Mouse (Mus musculus) CH12F3 (cell line): ENCODE measurements around the gene Amotl1.

Experiments
- in situ Hi-C: fragments of 300-500 bp; cut with MboI; formaldehyde crosslinking; loops from 2 replicates; pipeline ENCODE4 v1.14.3; 2020; ENCODE audit warnings: low sequenced_read_pairs

Gene Amotl1

DNA sequence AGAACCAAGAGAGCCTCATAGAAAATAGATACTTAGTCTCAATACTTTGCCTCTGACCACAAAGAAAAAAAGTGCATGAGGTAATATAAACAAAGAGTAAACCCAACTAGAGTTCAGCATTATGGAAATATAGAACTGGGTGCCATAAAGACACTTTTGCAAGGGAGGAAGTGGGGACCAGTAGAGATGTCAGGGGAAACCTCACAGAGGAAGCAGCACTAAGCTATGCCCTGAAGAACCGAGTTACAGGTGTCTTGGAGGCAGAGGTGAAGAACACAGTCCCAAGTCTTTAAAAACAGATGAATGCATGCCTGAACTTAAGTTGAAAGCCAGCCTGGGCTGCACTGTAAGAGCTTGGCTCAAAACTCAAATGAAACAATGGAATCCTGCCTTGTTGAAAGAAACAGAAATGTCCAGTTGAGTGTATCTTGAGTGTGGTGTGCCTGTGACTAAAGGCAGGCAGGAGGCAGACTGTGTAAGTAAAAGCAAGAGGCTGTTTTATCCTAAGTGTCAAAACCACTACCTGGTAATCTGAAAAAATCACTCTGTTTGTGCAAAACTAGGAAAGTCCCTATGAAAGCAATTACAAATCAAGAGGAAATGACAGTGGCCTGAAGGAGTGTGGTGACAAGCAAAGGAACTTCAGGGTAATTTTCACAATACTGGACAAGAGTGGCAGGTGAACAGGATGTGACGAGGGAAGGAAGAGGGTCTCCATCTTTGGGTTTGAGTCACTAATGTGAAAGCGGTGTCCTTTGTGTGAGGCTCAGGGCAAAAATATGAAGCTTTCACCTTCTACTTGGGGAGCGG is 145.8 kb downstream of the Amotl1 start:
- in situ Hi-C loops = no loop called here
